In the genomic region with DNA sequence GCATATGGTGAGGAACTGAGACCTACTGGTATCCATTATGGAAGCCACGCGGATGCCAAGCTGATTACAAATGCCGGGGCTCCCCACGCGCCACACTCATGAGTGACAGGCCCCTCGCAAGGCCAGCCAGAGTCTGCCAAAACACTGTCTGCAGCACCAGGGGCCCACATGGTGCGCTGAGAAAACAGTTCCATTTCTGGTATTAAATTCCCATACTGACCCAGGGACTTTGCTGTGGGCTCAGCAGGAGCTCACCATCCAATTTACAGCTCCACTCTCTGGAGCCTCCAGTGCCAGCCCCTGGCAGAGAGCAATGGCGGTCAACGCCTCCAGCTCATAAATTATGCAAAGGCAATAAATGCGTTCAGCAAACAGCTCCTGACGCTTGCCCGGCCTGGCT, we compare ENCODE assay signal across 8 mouse cellular contexts.
DNase-seq lines count a peak whose midpoint lies in the region; ATAC-seq and TF ChIP-seq lines count a peak whose summit lies in the region.

No protein-coding gene starts in this region.

- peaks cover 23% of the 10 kb centered on the region for H3K4me1 ChIP-seq in embryonic facial prominence, embryonic 13.5 days
- peaks cover 37% of the 10 kb centered on the region for H3K4me1 ChIP-seq in neural tube, embryonic 12.5 days

- no peaks in the 10 kb centered on the region for H3K36me3 ChIP-seq in embryonic facial prominence, embryonic 13.5 days
- no peaks in the 10 kb centered on the region for H3K36me3 ChIP-seq in neural tube, embryonic 12.5 days

- no peak for TF ChIP-seq CTCF in layer of hippocampus, adult 2 months (conservative IDR thresholded peaks at IDR 0.05)

- 45% methylated on average over 12 of the region's 12 CpGs for WGBS in embryonic facial prominence, embryonic 13.5 days
- 11% methylated on average over 12 of the region's 12 CpGs for WGBS in neural tube, embryonic 12.5 days

- peak overlapping the region; percentile 60 for H3K27ac ChIP-seq in embryonic facial prominence, embryonic 13.5 days
- H3K27ac ChIP-seq in layer of hippocampus, adult 2 months, result peak overlapping the region; percentile 70; the same call in 1 of the 2 replicates
- H3K27ac ChIP-seq in neural tube, embryonic 12.5 days, result peak overlapping the region; percentile 64

- no peak overlapping the region for H3K4me3 ChIP-seq in embryonic facial prominence, embryonic 13.5 days
- no peak overlapping the region for H3K4me3 ChIP-seq in layer of hippocampus, adult 2 months
- H3K4me3 ChIP-seq in neural tube, embryonic 12.5 days, result no peak overlapping the region

- peak; percentile 52; the same call in 1 of the 2 replicates for ATAC-seq in embryonic facial prominence, embryonic 13.5 days (ENCODE audit: insufficient number of reproducible peaks, insufficient read depth, low FRiP score, low TSS enrichment, low read depth)
- peak; percentile 91 for ATAC-seq in neural tube, embryonic 12.5 days (ENCODE audit: low FRiP score, low read depth)

- no peak overlapping the region for H3K4me2 ChIP-seq in embryonic facial prominence, embryonic 13.5 days
- peak overlapping the region; percentile 38 for H3K4me2 ChIP-seq in neural tube, embryonic 12.5 days (replicated peaks)

- peak; percentile 16 for DNase-seq in kidney, postnatal 10 days
- no peak for DNase-seq in kidney, postnatal 25 days
- DNase-seq in layer of hippocampus, adult 2 months (ENCODE audit: low spot score in 2 of 2), result peak; percentile 46 to 53
- DNase-seq in adrenal gland, adult 8-10 months, result no peak
- no peak for DNase-seq in spleen, adult 12 weeks (ENCODE audit: low spot score)
- DNase-seq in urinary bladder, adult 18-20 months (ENCODE audit: low spot score in 2 of 2), result no peak

- H3K9ac ChIP-seq in embryonic facial prominence, embryonic 13.5 days, result no peak overlapping the region
- H3K9ac ChIP-seq in neural tube, embryonic 12.5 days, result no peak overlapping the region

- H3K27me3 ChIP-seq in embryonic facial prominence, embryonic 13.5 days, result no peaks in the 10 kb centered on the region
- no peaks in the 10 kb centered on the region for H3K27me3 ChIP-seq in neural tube, embryonic 12.5 days (replicated peaks)

- no peaks in the 10 kb centered on the region for H3K9me3 ChIP-seq in embryonic facial prominence, embryonic 13.5 days
- H3K9me3 ChIP-seq in neural tube, embryonic 12.5 days, result no peaks in the 10 kb centered on the region

Comparison
In these comparisons a context has a peak if more than half of its experiments do, and no peak if none do; other contexts are left out.
1. DNase-seq: peak in kidney, postnatal 10 days (single experiment) and layer of hippocampus, adult 2 months (2 of 2); none in kidney, postnatal 25 days (0 of 2), adrenal gland, adult 8-10 months (single experiment), spleen, adult 12 weeks (single experiment) and urinary bladder, adult 18-20 months (0 of 2).
2. Peak in every context shown above with its lines, with median percentiles within 50 percentile points of each other: H3K27ac ChIP-seq.